Mouse (Mus musculus) spleen, adult 2 months (tissue): ENCODE measurements around the gene Gpx1.

Experiments used
- CTCF ChIP-seq: fragments of 200-500 bp; IDR thresholded peaks from 2 replicates; pipeline ENCODE4 v1.5.1; 2011; ENCODE audit warnings: mild to moderate bottlenecking, inconsistent platforms; ENCODE audit not compliant: insufficient read depth, insufficient read length, insufficient replicate concordance; ENCODE audit errors: extremely low read depth
- POLR2A ChIP-seq: fragments of 200-500 bp; IDR thresholded peaks from 2 replicates; pipeline ENCODE4 v1.6.1; 2011; ENCODE audit warnings: low read depth, low read length, inconsistent platforms

DNA sequence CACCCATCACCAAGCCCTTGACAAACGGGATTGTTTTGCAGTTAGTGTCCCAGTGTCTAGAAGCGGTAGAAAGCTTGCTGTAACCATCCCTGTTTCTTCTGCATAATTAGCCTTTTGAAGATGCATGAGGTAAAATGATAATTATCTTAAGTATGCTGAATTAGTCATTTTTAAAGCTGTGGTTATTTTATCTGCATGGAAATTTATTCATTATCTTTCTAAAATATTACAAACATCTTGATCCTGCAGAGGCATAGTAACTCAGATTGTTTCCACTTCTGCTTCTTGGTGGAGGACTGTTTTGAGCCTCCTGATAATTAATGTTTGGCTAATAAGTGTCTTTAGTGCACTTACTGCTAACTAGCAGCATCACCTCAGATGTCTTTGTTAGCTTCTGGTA lies 20.2 kb upstream of the Gpx1 start:
- no peak for TF ChIP-seq CTCF
- TF ChIP-seq POLR2A, result no peak
